Mouse (Mus musculus) C2C12 (cell line): ENCODE results near the gene Mtcl1.

Experiments
- CEBPB ChIP-seq: IDR thresholded peaks from one replicate; pipeline ENCODE4 v1.6.1; 2011; ENCODE audit warnings: low read depth, mild to moderate bottlenecking, control low read depth, moderate library complexity
- CTCF ChIP-seq: IDR thresholded peaks from one replicate; pipeline ENCODE4 v1.5.1; 2011; ENCODE audit not compliant: control insufficient read depth, insufficient read depth, insufficient read length
- MAX ChIP-seq: IDR thresholded peaks from one replicate; pipeline ENCODE4 v1.6.1; 2011; ENCODE audit warnings: mild to moderate bottlenecking, control low read depth
- MYOD1 ChIP-seq: IDR thresholded peaks from one replicate; pipeline ENCODE4 v1.6.1; 2011; ENCODE audit warnings: low read depth; ENCODE audit not compliant: control insufficient read depth, insufficient read length
- MYOG ChIP-seq: IDR thresholded peaks from one replicate; pipeline ENCODE4 v1.6.1; 2011; ENCODE audit not compliant: control insufficient read depth, insufficient read length; ENCODE audit errors: extremely low read depth
- USF1 ChIP-seq: IDR thresholded peaks from one replicate; pipeline ENCODE4 v1.6.1; 2011; ENCODE audit warnings: low read depth, mild to moderate bottlenecking, control low read depth, moderate library complexity

- no peak for TF ChIP-seq USF1
- no peak for TF ChIP-seq MAX
- no peak for TF ChIP-seq CTCF
- no peak for TF ChIP-seq MYOG
- no peak for TF ChIP-seq MYOD1
- TF ChIP-seq CEBPB = no peak
Measured at GRCm38 (mm10) chr17:66388307-66388706, 61.2 kb downstream of the Mtcl1 start.
